1 mouse cellular context compared by ENCODE assay signal in the genomic region with DNA sequence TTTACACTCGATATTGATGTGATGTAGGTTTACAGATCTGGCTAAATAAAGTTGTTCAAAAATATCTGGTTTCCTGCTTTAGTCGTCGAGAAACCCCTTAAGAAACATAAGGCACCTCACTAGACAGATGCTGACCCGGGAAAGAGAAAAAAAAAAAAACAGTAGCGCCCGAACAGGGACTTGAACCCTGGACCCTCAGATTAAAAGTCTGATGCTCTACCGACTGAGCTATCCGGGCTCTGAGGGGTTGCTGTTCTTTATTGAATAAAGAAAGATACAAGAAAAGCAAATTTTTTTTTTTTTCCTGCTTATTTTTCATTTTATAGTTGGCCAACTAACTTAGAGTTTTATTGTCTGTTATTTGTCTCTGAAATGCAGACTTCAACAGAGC.
TF ChIP-seq lines count a peak whose summit lies in the region.

No protein-coding gene starts in this region.

TF ChIP-seq in CH12.LX, 34 proteins besides CTCF, POLR2A, EP300 and RAD21:
- TF ChIP-seq PAX5 (IDR thresholded peaks at IDR 0.05; ENCODE audit: low read length) (no peak), GABPA (IDR thresholded peaks at IDR 0.05; ENCODE audit: insufficient replicate concordance, low read depth, low read length) (no peak), ETS1 (conservative IDR thresholded peaks at IDR 0.05; ENCODE audit: low read depth, low read length) (no peak), IRF4 (IDR thresholded peaks at IDR 0.05; ENCODE audit: low read depth, low read length) (no peak), NELFE (IDR thresholded peaks at IDR 0.05; ENCODE audit: low read depth, low read length) (no peak), ZNF384 (IDR thresholded peaks at IDR 0.05; ENCODE audit: low read depth, low read length) (peak; percentile 95), POLR2AphosphoS2 (IDR thresholded peaks at IDR 0.05; ENCODE audit: low read depth, low read length) (no peak), MYC (IDR thresholded peaks at IDR 0.05; ENCODE audit: low read depth, low read length) (no peak), ELF1 (IDR thresholded peaks at IDR 0.05; ENCODE audit: low read depth, low read length) (peak; percentile 94), MAZ (IDR thresholded peaks at IDR 0.05; ENCODE audit: low read depth, low read length) (no peak), ZMIZ1 (IDR thresholded peaks at IDR 0.05; ENCODE audit: low read depth, low read length) (no peak), BHLHE40 (IDR thresholded peaks at IDR 0.05; ENCODE audit: low read depth, low read length) (no peak), CHD1 (IDR thresholded peaks at IDR 0.05; ENCODE audit: low read depth, low read length) (no peak), MEF2A (IDR thresholded peaks at IDR 0.05; ENCODE audit: borderline replicate concordance, low read depth, low read length) (no peak), ZKSCAN1 (IDR thresholded peaks at IDR 0.05; ENCODE audit: borderline replicate concordance, low read depth, low read length) (no peak), TCF12 (IDR thresholded peaks at IDR 0.05; ENCODE audit: low read depth, low read length) (no peak), JUND (conservative IDR thresholded peaks at IDR 0.05; ENCODE audit: low read depth, low read length) (0 out of 2 replicates have a peak, but pooled peaks have one; percentile 7), RCOR1 (conservative IDR thresholded peaks at IDR 0.05; ENCODE audit: low read depth, low read length) (no peak), MXI1 (IDR thresholded peaks at IDR 0.05; ENCODE audit: low read depth, low read length) (no peak), MAFK (IDR thresholded peaks at IDR 0.05; ENCODE audit: insufficient replicate concordance, low read length) (peak; percentile 94), USF1 (IDR thresholded peaks at IDR 0.05; ENCODE audit: low read depth, low read length) (no peak), SMC3 (IDR thresholded peaks at IDR 0.05; ENCODE audit: low read depth, low read length) (no peak), TBP (conservative IDR thresholded peaks at IDR 0.05; ENCODE audit: low read depth, low read length) (peak; percentile 99), E2F4 (IDR thresholded peaks at IDR 0.05; ENCODE audit: insufficient replicate concordance, low read depth, low read length) (no peak; the same call in 1 of the 2 replicates), UBTF (IDR thresholded peaks at IDR 0.05; ENCODE audit: low read depth, low read length) (no peak), HCFC1 (IDR thresholded peaks at IDR 0.05; ENCODE audit: low read depth, low read length) (no peak), USF2 (conservative IDR thresholded peaks at IDR 0.05; ENCODE audit: low read depth, low read length) (no peak), NRF1 (IDR thresholded peaks at IDR 0.05; ENCODE audit: low read depth, low read length) (peak; percentile 44; the same call in 1 of the 2 replicates), JUN (IDR thresholded peaks at IDR 0.05; ENCODE audit: insufficient read depth, low read depth, low read length) (no peak)
TF ChIP-seq in CH12.LX: peak in this region for 6.
